Mouse (Mus musculus) MEL (cell line): Measurements from ENCODE around the gene Cryba2.

Source experiments
- CTCF ChIP-seq, 3 experiments: IDR thresholded peaks in 2 of 3; conservative IDR thresholded peaks in 1 of 3; 2 replicates each; pipeline ENCODE4 v1.5.1; 2011 to 2012; ENCODE audit warnings: low read length in 3 of 3, low read depth in 2 of 3, mild to moderate bottlenecking in 2 of 3, improper control_type of control experiment in 1 of 3, inconsistent platforms in 1 of 3, mixed read lengths in 1 of 3, moderate library complexity in 1 of 3; ENCODE audit not compliant: control insufficient read depth in 1 of 3, insufficient read depth in 1 of 3, poor library complexity in 1 of 3, severe bottlenecking in 1 of 3
- ELF1 ChIP-seq: IDR thresholded peaks from 2 replicates; pipeline ENCODE4 v1.6.1; 2014; ENCODE audit warnings: low read depth, mild to moderate bottlenecking, inconsistent platforms, low read length, improper control_type of control experiment, moderate library complexity
- EP300 ChIP-seq, 2 experiments: IDR thresholded peaks; 2 replicates each; pipeline ENCODE4 v1.6.1; 2011; ENCODE audit warnings: improper control_type of control experiment in 2 of 2, low read length in 2 of 2, low read depth in 1 of 2, mild to moderate bottlenecking in 1 of 2
- HCFC1 ChIP-seq: IDR thresholded peaks from 2 replicates; pipeline ENCODE4 v1.6.1; 2012; ENCODE audit warnings: low read depth, mild to moderate bottlenecking, inconsistent platforms, low read length, improper control_type of control experiment, moderate library complexity
- MAZ ChIP-seq: IDR thresholded peaks from 2 replicates; pipeline ENCODE4 v1.6.1; 2012; ENCODE audit warnings: low read depth, mild to moderate bottlenecking, inconsistent platforms, low read length, improper control_type of control experiment
- MYC ChIP-seq: IDR thresholded peaks from 2 replicates; pipeline ENCODE4 v1.6.1; 2011; ENCODE audit warnings: low read depth, mild to moderate bottlenecking, low read length, improper control_type of control experiment, moderate library complexity
- POLR2A ChIP-seq, 2 experiments: IDR thresholded peaks; 2 replicates each; pipeline ENCODE4 v1.6.1; 2011 to 2012; ENCODE audit warnings: low read length in 2 of 2, mild to moderate bottlenecking in 2 of 2, control low read depth in 1 of 2, improper control_type of control experiment in 1 of 2, low read depth in 1 of 2, moderate library complexity in 1 of 2; ENCODE audit not compliant: control insufficient read depth in 1 of 2, insufficient read depth in 1 of 2, poor library complexity in 1 of 2
- POLR2AphosphoS5 ChIP-seq: IDR thresholded peaks from 2 replicates; pipeline ENCODE4 v1.6.1; 2012; ENCODE audit warnings: low read depth, borderline replicate concordance, mild to moderate bottlenecking, inconsistent platforms, low read length, moderate library complexity, mixed read lengths
- SMC3 ChIP-seq: IDR thresholded peaks from 2 replicates; pipeline ENCODE4 v1.6.1; 2011; ENCODE audit warnings: low read depth, low read length, improper control_type of control experiment
- USF2 ChIP-seq, 2 experiments: IDR thresholded peaks; 2 replicates each; pipeline ENCODE4 v1.6.1; 2011 to 2012; ENCODE audit warnings: improper control_type of control experiment in 2 of 2, low read length in 2 of 2, borderline replicate concordance in 1 of 2, inconsistent platforms in 1 of 2, low read depth in 1 of 2, mild to moderate bottlenecking in 1 of 2; ENCODE audit not compliant: insufficient read depth in 1 of 2

- TF ChIP-seq POLR2AphosphoS5 (no peak), EP300 (IDR thresholded peaks at IDR 0.05; ENCODE audit: low read depth in 1 of 2, low read length in 2 of 2) (no peak), USF2 (IDR thresholded peaks at IDR 0.05; ENCODE audit: borderline replicate concordance in 1 of 2, insufficient read depth in 1 of 2, low read depth in 1 of 2, low read length in 2 of 2) (no peak), CTCF (IDR thresholded peaks at IDR 0.05 in 2 of 3, conservative IDR thresholded peaks at IDR 0.05 in 1 of 3; ENCODE audit: control insufficient read depth in 1 of 3, insufficient read depth in 1 of 3, low read depth in 2 of 3, low read length in 3 of 3, poor library complexity in 1 of 3, severe bottlenecking in 1 of 3) (no peak), HCFC1 (no peak), POLR2A (IDR thresholded peaks at IDR 0.05; ENCODE audit: control insufficient read depth in 1 of 2, insufficient read depth in 1 of 2, low read depth in 1 of 2, low read length in 2 of 2, poor library complexity in 1 of 2) (no peak), ELF1 (no peak), MAZ (no peak), MYC (no peak), SMC3 (no peak)
Measured at GRCm38 (mm10) chr1:74893134-74893855, at the start of gene Cryba2.
